Mouse (Mus musculus): Measurements from ENCODE around the gene Cant1. TPM values are rescaled to one million over a fixed set of nuclear protein-coding genes. Genes with fewer than 3 reads are reported as not detected.

Cant1 gene
- total RNA-seq (2021): 10 to 100 TPM; 39.9 TPM

DNA sequence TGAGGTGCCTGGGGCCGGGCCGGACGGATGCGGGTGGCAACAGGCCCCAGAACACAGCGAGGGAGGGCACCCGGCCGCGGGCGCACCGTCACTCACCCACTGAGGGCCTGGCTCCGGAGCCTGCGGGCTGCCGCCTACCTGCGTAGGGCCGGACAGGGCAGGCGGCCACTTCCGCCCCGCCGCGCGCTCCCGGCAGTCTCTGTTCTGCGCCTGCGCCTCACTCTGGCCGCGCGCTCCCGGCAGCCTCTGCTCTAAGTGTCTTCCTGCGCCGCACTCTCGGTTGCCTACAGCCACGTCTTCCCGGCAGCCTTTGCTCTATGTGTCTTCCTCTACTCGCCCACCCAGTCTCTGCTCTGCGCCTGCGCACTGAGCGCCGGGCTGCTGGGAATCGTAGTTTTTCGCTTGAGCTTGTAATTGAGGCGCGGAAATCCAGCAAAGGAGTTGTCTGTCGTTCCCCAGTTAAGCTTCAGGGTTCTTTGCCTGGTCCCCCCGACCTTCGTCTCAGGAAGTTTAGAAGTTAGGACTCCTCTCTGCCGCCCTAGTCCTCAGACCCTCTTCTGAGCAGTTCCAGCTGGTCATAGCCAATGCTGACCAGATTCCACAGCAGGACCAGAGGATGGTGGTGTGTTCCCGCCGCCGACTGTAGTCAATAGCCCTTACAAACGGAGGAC lies at the start of gene Cant1:
Cant1 (minus strand) TSS at position 253 of the 671 bp plus-strand sequence.
- peak; percentile 97 to 98 for DNase-seq

DNA sequence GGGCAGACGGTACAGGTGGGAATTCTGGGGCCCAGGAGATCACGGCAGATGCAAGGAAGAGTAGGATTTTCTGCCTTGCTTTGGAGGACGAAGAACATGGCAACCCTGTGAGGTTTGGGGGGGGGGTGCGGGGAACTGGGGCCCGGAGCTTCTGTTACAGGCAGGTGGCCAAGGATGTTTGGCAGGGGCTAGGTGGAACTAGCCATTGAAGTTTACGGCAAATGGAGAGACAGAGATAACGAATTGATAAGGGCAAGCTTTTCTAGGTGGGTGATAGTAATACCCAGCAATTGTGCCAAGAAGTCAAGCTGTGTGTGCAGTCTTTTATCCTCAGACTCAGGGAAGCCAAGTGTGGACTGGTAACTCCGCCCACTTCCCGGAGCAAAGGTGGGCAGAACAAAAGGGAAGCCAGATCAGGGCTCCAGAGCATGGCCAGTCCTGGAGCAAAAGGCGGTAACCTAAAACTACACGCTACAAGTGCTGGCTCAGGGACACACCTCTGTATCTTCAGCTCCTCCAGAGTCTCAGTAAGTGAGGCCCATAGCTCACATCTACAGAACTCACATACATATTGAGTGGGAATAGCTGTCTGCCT lies 48.7 kb upstream of the Cant1 start:
- DNase-seq: no peak

GRCm38 (mm10) chr11:118460280-118460679 lies 41.4 kb upstream of the Cant1 start:
- DNase-seq: no peak

DNA sequence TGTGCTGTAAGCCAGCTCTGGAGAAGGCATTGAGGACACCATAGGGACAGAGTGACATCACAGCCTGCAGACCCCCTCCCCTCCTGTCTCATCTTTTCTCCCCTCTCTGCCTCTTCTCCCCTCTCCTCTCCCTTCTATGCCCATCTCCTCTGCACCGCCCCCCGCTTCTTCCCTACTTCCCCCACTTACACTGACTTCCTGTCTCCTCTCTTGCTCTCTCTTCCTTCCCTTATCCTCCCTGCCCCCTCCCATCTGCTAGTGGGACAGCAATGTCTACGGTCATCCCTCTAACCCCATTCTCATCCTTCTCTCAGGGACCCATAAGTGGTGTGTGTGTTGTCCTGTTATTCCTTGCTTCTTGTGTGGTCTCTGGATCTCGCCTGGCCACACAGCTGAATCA lies 40.6 kb upstream of the Cant1 start:
- DNase-seq: no peak

DNA sequence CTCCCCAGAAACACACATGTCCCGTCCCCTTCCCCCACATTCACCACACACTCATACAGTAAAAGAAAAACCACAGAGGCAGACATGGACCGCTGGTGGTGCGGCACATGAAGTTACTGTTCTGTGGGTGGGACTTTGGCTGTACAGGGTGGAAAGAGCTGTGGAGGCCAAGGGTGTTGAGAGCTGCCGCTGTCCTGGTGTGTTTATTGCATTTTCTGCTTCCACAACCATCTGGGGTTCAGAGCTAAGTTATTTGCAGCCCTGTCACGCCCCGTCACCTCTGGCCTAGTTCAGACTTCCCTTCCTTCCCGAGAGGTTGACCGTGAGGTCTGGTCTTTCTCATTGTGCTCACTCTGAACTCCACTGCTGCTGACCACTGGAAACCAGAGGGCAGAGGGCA lies 40.2 kb upstream of the Cant1 start:
- no peak for DNase-seq

GRCm38 (mm10) chr11:118456937-118457336 lies 38.1 kb upstream of the Cant1 start:
- peak; percentile 38 to 58 for DNase-seq

DNA sequence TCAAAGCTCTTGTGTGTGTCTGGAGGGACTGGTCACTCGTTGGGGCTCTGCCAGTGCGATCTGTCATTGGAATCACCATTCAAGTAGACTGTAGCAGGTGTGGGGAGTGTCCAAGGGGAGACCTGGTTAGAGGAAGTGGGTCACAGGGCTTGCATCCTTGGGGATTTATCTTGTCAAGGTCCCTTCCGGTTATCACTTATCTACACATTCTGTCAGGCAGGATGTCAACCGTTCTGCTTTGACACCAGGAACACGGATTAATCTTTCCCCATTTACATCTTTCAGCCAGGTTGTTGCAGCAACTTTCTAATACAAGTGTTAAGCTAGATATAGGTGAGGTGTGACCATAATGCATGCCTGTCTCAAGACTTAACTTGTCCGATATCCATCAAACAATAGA lies 36.9 kb upstream of the Cant1 start:
- DNase-seq: no peak

GRCm38 (mm10) chr11:118453886-118454671 lies 35.2 kb upstream of the Cant1 start:
- DNase-seq: no peak

DNA sequence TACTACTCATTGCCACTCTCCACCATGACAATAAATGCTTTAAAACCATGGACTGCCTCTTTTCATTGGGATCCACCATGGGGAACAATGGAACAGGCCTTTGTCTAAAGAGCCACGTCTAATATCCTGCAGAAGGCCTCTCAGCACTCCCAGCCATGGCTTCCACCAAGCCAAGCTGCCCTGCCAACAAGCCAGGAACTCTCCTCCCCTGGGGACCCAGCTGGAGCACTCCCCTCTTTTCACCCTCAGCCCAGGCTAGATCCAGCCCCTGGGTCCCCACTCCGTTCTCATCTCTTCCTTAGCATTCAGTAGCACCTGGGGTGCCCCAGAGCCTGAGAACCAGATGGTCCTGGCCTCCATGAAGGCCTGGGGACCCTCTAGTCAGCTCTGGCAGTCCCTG lies 34.1 kb upstream of the Cant1 start:
- DNase-seq: no peak

- no peak for DNase-seq
Observed at GRCm38 (mm10) chr11:118451211-118451610, 32.3 kb upstream of the Cant1 start.

DNA sequence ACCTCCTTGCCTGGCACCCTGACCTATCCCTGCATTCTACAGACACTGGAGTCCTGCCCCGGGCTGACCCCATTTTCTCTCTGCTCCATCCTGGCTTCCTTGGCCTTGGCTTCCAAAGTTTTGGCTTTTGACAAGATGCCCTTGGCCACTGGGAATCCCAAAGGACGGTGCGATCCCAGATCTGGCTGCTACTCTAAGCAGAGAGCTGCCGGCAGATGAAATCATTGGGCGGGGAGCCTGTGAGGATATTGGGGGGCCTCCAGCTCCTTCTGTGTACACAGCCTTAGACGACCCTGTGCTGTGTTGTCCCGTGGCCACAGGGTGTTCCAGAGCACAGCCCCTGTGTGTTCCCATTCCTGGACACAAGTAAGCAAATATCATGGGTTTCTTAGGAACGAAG lies 29.5 kb upstream of the Cant1 start:
- no peak for DNase-seq

DNA sequence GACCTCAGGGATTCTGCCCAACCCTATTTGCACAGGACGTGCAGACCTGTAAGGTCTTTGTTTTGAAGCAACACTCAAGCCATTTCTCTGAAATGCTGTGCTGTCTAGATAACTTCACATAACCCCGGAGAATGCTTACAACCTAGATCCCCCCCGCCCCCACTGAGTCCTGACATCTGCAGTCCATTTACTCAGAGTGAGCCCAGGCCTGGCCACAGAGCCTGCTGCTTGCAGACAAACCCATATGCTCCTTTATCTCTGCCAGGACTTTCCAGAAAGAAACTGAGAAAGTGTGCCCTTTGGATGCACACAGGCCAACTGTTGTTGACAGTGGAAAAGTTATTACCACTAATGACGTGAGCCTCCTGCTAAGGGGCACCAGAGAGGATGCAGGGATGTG lies 28.5 kb upstream of the Cant1 start:
- no peak for DNase-seq

GRCm38 (mm10) chr11:118445843-118446242 lies 27.0 kb upstream of the Cant1 start:
- DNase-seq: peak; percentile 68 to 74

GRCm38 (mm10) chr11:118443201-118443970 lies 24.5 kb upstream of the Cant1 start:
- DNase-seq: peak; percentile 55 to 56

GRCm38 (mm10) chr11:118442691-118443090 lies 23.8 kb upstream of the Cant1 start:
- DNase-seq: no peak

GRCm38 (mm10) chr11:118438665-118439414 lies 20.0 kb upstream of the Cant1 start:
- no peak for DNase-seq

DNA sequence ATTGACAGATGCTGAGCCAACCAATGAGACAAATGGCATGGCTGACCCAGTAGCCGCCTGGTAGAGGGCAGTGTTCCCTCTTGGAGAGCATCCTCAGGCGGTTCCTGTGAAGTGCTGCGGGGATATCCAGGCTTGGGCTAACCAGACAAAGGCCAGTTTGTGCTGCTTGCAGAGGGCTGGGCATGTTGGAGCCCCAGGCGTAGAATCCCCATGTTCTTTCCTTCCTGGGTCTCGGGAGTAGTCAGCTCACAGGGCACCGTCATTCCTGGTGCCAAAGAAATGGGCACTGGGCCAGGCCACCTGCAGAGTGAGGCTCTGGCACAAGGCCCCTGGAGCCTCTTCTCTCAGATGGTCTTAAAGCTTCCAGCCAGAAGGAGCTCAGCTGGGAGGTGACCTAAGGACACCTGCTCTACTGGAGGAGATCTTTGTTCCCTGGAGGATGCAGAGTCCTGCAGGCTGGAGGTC lies 17.6 kb upstream of the Cant1 start:
- DNase-seq: peak in 1 of 2 experiments; percentile 28

GRCm38 (mm10) chr11:118434093-118434492 lies 15.2 kb upstream of the Cant1 start:
- DNase-seq: no peak

DNA sequence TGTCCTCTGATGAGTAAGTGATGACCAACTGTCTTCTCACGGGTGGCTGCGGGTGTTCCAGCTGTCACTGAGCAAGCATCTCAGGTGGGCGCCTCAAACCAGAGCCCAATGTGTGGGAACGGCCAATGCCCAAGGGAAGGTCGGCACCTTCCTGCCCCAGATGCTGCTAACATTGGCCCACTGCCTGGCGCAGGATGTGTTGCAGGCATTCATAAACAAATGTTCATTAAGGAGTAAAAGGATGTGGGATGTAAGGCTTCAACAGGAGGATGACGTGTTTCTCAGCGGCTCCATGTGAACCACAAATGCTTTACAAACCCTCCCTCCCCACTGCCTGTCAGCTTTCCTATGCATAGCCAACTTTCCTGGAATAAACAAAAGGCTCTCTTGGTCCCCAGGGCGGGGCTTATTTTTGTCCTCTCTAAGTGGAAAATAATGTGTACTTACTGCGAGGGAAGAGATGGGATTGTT lies 14.5 kb upstream of the Cant1 start:
- DNase-seq: no peak

DNA sequence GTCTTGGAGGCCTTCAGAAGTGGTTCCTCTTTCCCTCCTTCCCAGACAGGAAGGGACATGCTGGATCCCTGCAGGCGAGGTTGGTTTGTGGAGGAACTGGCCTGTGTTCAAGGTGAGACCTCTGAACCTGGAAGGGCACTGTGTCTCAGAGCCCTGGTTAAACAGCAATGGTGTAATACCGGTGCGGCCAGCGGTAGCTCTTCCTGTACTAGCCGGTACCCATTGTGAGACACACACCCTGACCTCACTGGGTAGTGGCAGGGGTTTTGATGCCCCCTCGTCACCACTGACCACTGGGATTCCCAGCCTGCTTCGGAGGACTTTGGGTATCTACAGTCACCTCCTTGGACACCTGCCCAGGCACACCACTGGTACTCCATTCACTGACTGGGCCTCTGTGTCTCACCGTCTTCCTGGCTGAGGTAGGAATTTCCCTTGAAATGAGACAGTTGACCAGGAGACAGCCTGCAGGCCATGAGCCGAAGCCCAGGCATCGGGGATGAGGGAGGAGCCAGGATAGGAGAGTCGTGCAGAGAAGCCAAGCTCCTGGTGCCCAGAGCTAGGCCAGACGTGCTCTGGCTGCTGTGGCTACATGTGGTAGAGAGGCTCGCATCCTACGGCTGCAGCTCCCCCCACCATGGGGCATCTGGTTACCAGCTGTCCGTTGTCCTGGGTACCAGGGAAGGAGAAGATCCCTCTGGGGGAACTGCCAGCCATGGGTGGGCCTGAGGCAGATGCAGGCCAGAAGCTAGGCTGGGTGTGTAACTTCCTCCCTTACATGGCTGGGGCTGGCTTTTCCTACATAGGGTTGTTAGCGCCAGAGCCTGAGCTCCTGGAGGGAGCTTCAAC lies 12.4 kb upstream of the Cant1 start:
- DNase-seq: no peak

Measured in layer of hippocampus, postnatal 36 days (tissue).